Mouse (Mus musculus): ENCODE measurements around the gene Ncbp1.

Gene Ncbp1

GRCm38 (mm10) chr4:46129311-46130004 is 9.0 kb upstream of the Ncbp1 start:
- no peak for DNase-seq (ENCODE audit: low read depth, low spot score)

- DNase-seq (ENCODE audit: low read depth, low spot score), result peak; percentile 70
Observed at GRCm38 (mm10) chr4:46130221-46130620, 8.2 kb upstream of the Ncbp1 start.

- DNase-seq (ENCODE audit: low read depth, low spot score), result no peak
Observed at GRCm38 (mm10) chr4:46131791-46132190, 6.6 kb upstream of the Ncbp1 start.

- no peak for DNase-seq (ENCODE audit: low read depth, low spot score)
Observed at GRCm38 (mm10) chr4:46137629-46138286, 655 bp upstream of the Ncbp1 start.

GRCm38 (mm10) chr4:46144323-46144722 is 5.9 kb downstream of the Ncbp1 start:
- peak; percentile 78 for DNase-seq (ENCODE audit: low read depth, low spot score)

GRCm38 (mm10) chr4:46146881-46147280 is 8.5 kb downstream of the Ncbp1 start:
- DNase-seq (ENCODE audit: low read depth, low spot score), result no peak

GRCm38 (mm10) chr4:46151903-46152544 is 13.6 kb downstream of the Ncbp1 start:
- DNase-seq (ENCODE audit: low read depth, low spot score), result no peak

- no peak for DNase-seq (ENCODE audit: low read depth, low spot score)
Observed at GRCm38 (mm10) chr4:46164027-46164426, 25.6 kb downstream of the Ncbp1 start.

- no peak for DNase-seq (ENCODE audit: low read depth, low spot score)
Observed at GRCm38 (mm10) chr4:46165831-46166230, 27.4 kb downstream of the Ncbp1 start.

- no peak for DNase-seq (ENCODE audit: low read depth, low spot score)
Observed at GRCm38 (mm10) chr4:46171761-46172160, 33.3 kb downstream of the Ncbp1 start.

- DNase-seq (ENCODE audit: low read depth, low spot score), result peak; percentile 39
Observed at GRCm38 (mm10) chr4:46176313-46176712, 37.9 kb downstream of the Ncbp1 start.

- no peak for DNase-seq (ENCODE audit: low read depth, low spot score)
Observed at GRCm38 (mm10) chr4:46177018-46177417, 38.6 kb downstream of the Ncbp1 start.

- no peak for DNase-seq (ENCODE audit: low read depth, low spot score)
Observed at GRCm38 (mm10) chr4:46177496-46177895, 39.1 kb downstream of the Ncbp1 start.

GRCm38 (mm10) chr4:46181168-46181567 is 42.8 kb downstream of the Ncbp1 start:
- DNase-seq (ENCODE audit: low read depth, low spot score), result no peak

GRCm38 (mm10) chr4:46182181-46182580 is 43.8 kb downstream of the Ncbp1 start:
- DNase-seq (ENCODE audit: low read depth, low spot score), result no peak

- peak; percentile 66 for DNase-seq (ENCODE audit: low read depth, low spot score)
Observed at GRCm38 (mm10) chr4:46185423-46185822, 47.0 kb downstream of the Ncbp1 start.

GRCm38 (mm10) chr4:46185890-46186289 is 47.5 kb downstream of the Ncbp1 start:
- DNase-seq (ENCODE audit: low read depth, low spot score), result peak; percentile 90

- DNase-seq (ENCODE audit: low read depth, low spot score), result peak; percentile 76
Observed at GRCm38 (mm10) chr4:46186466-46186865, 48.1 kb downstream of the Ncbp1 start.

GRCm38 (mm10) chr4:46192011-46192410 is 53.6 kb downstream of the Ncbp1 start:
- peak; percentile 17 for DNase-seq (ENCODE audit: low read depth, low spot score)

GRCm38 (mm10) chr4:46195781-46196487 is 57.5 kb downstream of the Ncbp1 start, which contains the start of gene Xpa:
TSS of gene Xpa (minus strand) at chr4:46196311.
- DNase-seq (ENCODE audit: low read depth, low spot score), result peak; percentile 97

- DNase-seq (ENCODE audit: low read depth, low spot score), result no peak
Observed at GRCm38 (mm10) chr4:46196513-46196912, 58.1 kb downstream of the Ncbp1 start.

GRCm38 (mm10) chr4:46198064-46198463 is 59.7 kb downstream of the Ncbp1 start:
- no peak for DNase-seq (ENCODE audit: low read depth, low spot score)

All from ZHBTc4 (cell line).